Mouse (Mus musculus): Measurements from ENCODE around the gene Cdh4. TPM values are rescaled to one million over a fixed set of nuclear protein-coding genes. Genes with fewer than 3 reads are reported as not detected.

Gene Cdh4
- polyA plus RNA-seq, 1 experiment: not detected

DNA sequence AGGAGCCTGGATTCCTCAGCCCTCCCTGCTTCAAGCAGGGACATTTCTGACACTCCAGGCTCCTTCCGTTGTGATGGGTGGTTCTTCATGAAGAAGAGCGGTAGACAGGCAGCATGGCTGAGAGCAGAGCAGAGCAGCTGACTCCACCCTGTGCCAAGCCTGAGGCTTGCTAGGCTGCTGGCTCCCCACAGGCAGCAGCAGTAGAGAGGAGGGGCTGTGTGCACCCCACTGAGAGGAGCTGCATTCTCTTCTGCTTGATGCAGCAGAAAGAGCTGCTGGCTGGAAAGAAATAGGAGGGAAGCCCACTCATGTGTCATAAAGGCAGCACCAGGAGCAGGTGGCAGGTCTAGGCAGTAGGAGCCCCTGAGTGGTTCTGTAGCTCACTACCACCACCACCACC lies 427.6 kb downstream of the Cdh4 start:
- H3K27me3 ChIP-seq (replicated peaks): peaks cover 68% of the 10 kb centered on the region
- TF ChIP-seq FLI1 (IDR thresholded peaks at IDR 0.05; ENCODE audit: low read length): no peak
- no peak for TF ChIP-seq GATA1 (IDR thresholded peaks at IDR 0.05; ENCODE audit: borderline replicate concordance, low read length)
- peaks cover 3% of the 10 kb centered on the region; the same call in 1 of the 2 replicates for H3K4me1 ChIP-seq
- no peak overlapping the region for H3K4me3 ChIP-seq (replicated peaks)
- no peaks in the 10 kb centered on the region for H3K9me3 ChIP-seq
- no peaks in the 10 kb centered on the region for H3K36me3 ChIP-seq (replicated peaks; ENCODE audit: low read length)

GRCm38 (mm10) chr2:179872724-179873123 lies 430.5 kb downstream of the Cdh4 start:
- Histone ChIP-seq H3K4me3 (replicated peaks) (no peak overlapping the region), H3K9me3 (no peaks in the 10 kb centered on the region), H3K4me1 (peaks cover 12% of the 10 kb centered on the region), H3K36me3 (replicated peaks; ENCODE audit: low read length) (no peaks in the 10 kb centered on the region), H3K27me3 (replicated peaks) (peaks cover 66% of the 10 kb centered on the region)
- TF ChIP-seq FLI1 (IDR thresholded peaks at IDR 0.05; ENCODE audit: low read length) (no peak), GATA1 (IDR thresholded peaks at IDR 0.05; ENCODE audit: borderline replicate concordance, low read length) (no peak)

DNA sequence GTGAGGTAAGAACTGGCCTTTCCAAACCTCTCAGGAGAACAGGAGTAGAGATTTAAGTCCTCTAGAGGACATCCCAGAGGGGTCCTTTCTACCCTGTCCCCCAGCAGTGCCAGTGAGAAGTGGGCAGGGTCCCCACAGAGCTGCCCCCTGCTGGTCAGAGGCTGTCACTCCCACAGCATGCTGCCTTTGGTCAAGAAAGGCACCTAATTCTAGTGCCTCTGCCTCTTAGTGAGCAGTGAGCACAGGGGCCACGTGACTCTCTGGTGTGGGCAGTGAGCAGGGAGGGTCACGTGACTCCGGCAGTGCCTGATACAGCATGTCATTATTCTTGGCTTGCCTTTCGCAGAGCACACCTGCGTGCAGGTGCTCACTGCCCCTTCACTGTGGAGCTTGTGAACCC lies 431.1 kb downstream of the Cdh4 start:
- H3K27me3 ChIP-seq (replicated peaks): peaks cover 63% of the 10 kb centered on the region

DNA sequence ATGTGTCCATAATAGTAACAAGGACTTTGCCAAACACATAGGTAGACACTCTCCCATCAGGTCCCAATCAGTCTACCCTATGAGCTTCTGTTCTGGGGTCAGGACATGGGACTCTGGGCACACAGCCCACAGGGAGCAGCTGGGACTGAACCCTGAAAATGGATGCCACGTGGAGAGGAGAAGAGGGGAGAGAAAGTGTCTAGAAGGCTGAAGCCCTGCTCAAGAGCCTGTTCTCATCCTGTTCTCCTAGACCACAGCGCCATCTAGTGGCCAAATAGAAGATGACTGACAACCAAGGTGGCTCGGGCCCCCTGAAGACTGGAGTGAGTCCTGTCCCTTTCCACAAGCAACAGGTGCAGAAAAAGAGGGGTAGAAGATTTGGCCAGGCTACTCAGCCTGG lies 432.9 kb downstream of the Cdh4 start:
- peaks cover 12% of the 10 kb centered on the region for H3K4me1 ChIP-seq
- H3K4me3 ChIP-seq (replicated peaks): no peak overlapping the region
- H3K36me3 ChIP-seq (replicated peaks; ENCODE audit: low read length): no peaks in the 10 kb centered on the region
- TF ChIP-seq GATA1 (IDR thresholded peaks at IDR 0.05; ENCODE audit: borderline replicate concordance, low read length) (no peak), FLI1 (IDR thresholded peaks at IDR 0.05; ENCODE audit: low read length) (no peak)
- H3K27me3 ChIP-seq (replicated peaks): peaks cover 56% of the 10 kb centered on the region
- no peaks in the 10 kb centered on the region for H3K9me3 ChIP-seq

More for the DNA sequence above, 431.1 kb downstream of the Cdh4 start:
- peaks cover 12% of the 10 kb centered on the region for H3K4me1 ChIP-seq
- H3K36me3 ChIP-seq (replicated peaks; ENCODE audit: low read length): no peaks in the 10 kb centered on the region
- H3K4me3 ChIP-seq (replicated peaks): no peak overlapping the region
- TF ChIP-seq FLI1 (IDR thresholded peaks at IDR 0.05; ENCODE audit: low read length): no peak
- TF ChIP-seq GATA1 (IDR thresholded peaks at IDR 0.05; ENCODE audit: borderline replicate concordance, low read length): no peak
- no peaks in the 10 kb centered on the region for H3K9me3 ChIP-seq

DNA sequence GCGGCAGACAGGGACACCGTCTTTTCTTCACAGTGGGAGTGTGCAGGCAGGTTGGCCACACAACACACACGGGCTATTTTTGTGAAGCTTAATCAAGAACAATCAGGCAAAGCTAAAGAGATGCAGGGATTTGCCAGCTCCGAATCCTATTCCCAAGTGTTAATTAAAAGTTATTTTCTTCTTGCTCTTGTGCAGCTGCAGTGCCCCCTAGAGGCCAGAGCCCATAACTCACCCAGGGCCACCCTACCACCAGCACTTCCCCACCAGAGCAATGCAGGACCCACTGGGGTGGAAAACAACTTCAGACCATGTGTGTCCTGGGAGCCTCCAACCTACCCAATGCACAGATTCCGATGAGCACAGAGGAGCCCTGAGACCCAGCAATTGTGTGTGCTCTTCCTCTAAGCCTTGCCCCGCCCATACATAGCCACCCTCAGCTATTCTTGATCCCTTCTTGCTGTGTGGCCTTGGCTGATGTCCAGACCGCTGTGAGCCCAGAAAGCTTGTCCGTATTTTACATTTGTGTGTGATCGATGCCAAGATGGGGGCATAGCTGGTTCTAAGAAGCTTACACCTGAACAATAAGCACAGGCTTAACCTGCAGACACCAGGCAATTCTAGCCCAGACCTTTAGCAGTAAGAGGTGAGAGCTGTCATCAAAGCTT lies 435.5 kb downstream of the Cdh4 start:
- Histone ChIP-seq H3K4me1 (peaks cover 12% of the 10 kb centered on the region), H3K9me3 (no peaks in the 10 kb centered on the region), H3K36me3 (replicated peaks; ENCODE audit: low read length) (no peaks in the 10 kb centered on the region), H3K4me3 (replicated peaks) (no peak overlapping the region), H3K27me3 (replicated peaks) (peaks cover 58% of the 10 kb centered on the region)
- no peak for TF ChIP-seq FLI1 (IDR thresholded peaks at IDR 0.05; ENCODE audit: low read length)
- TF ChIP-seq GATA1 (IDR thresholded peaks at IDR 0.05; ENCODE audit: borderline replicate concordance, low read length): no peak

GRCm38 (mm10) chr2:179884561-179884960 lies 442.3 kb downstream of the Cdh4 start:
- TF ChIP-seq FLI1 (IDR thresholded peaks at IDR 0.05; ENCODE audit: low read length): no peak
- TF ChIP-seq GATA1 (IDR thresholded peaks at IDR 0.05; ENCODE audit: borderline replicate concordance, low read length): no peak
- Histone ChIP-seq H3K9me3 (no peaks in the 10 kb centered on the region), H3K27me3 (replicated peaks) (peaks cover 72% of the 10 kb centered on the region), H3K36me3 (replicated peaks; ENCODE audit: low read length) (no peaks in the 10 kb centered on the region), H3K4me3 (replicated peaks) (no peak overlapping the region), H3K4me1 (peaks cover 10% of the 10 kb centered on the region)

GRCm38 (mm10) chr2:179891048-179891447 lies 448.8 kb downstream of the Cdh4 start:
- Histone ChIP-seq H3K36me3 (replicated peaks; ENCODE audit: low read length) (no peaks in the 10 kb centered on the region), H3K4me1 (peaks cover 4% of the 10 kb centered on the region), H3K9me3 (no peaks in the 10 kb centered on the region), H3K27me3 (replicated peaks) (peaks cover 67% of the 10 kb centered on the region), H3K4me3 (replicated peaks) (no peak overlapping the region)
- TF ChIP-seq GATA1 (IDR thresholded peaks at IDR 0.05; ENCODE audit: borderline replicate concordance, low read length): no peak
- TF ChIP-seq FLI1 (IDR thresholded peaks at IDR 0.05; ENCODE audit: low read length): no peak

DNA sequence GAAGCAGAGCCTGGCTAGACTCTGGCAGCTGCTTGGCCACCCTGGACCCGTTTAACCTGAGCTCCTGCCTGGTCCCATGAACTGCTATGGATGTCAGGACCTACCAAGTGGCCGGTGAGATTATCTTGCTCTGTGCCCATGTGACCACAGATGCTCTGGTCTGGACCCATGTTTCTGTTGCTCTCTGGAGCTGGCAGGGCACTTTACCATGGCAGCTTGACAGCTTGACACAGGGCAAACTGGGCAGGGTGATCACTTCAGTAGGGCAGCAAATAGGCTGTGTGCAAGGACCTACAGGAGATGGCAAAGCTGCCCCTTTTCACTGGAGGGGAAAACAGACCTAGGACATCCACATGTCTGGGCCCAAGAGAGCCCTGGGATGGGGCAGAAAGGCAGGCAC lies 454.7 kb downstream of the Cdh4 start:
- TF ChIP-seq GATA1 (IDR thresholded peaks at IDR 0.05; ENCODE audit: borderline replicate concordance, low read length) (no peak), FLI1 (IDR thresholded peaks at IDR 0.05; ENCODE audit: low read length) (no peak)
- H3K36me3 ChIP-seq (replicated peaks; ENCODE audit: low read length): no peaks in the 10 kb centered on the region
- H3K27me3 ChIP-seq (replicated peaks): peaks cover 73% of the 10 kb centered on the region
- H3K4me1 ChIP-seq: no peaks in the 10 kb centered on the region
- H3K4me3 ChIP-seq (replicated peaks): no peak overlapping the region
- no peaks in the 10 kb centered on the region for H3K9me3 ChIP-seq

- Histone ChIP-seq H3K4me3 (replicated peaks) (no peak overlapping the region), H3K27me3 (replicated peaks) (no peaks in the 10 kb centered on the region), H3K9me3 (no peaks in the 10 kb centered on the region), H3K36me3 (replicated peaks; ENCODE audit: low read length) (peaks cover 74% of the 10 kb centered on the region), H3K4me1 (peaks cover 33% of the 10 kb centered on the region)
- TF ChIP-seq FLI1 (IDR thresholded peaks at IDR 0.05; ENCODE audit: low read length) (no peak), GATA1 (IDR thresholded peaks at IDR 0.05; ENCODE audit: borderline replicate concordance, low read length) (no peak)
Observed at GRCm38 (mm10) chr2:179912911-179913310, 470.7 kb downstream of the Cdh4 start.

DNA sequence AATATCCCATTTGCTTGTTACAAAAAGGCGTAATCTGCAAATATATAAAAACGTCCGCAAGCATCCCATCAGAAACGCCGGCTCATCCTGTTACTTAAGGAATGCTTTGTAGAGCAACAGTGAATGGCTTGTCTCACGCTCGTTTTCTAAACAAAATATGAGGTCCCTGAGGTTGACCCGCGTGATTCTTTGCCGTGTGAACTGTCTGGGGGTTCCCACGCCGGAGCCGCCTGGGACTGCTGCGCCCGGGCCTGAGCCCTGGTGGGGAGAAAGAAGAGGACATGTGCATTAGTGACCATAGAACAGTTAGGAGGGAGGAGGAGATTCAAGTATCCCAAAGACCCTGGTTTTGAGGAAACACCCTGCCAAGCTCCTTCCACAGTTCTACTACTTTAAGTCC lies 471.1 kb downstream of the Cdh4 start:
- peaks cover 37% of the 10 kb centered on the region for H3K4me1 ChIP-seq
- H3K9me3 ChIP-seq: no peaks in the 10 kb centered on the region
- H3K27me3 ChIP-seq (replicated peaks): no peaks in the 10 kb centered on the region
- H3K36me3 ChIP-seq (replicated peaks; ENCODE audit: low read length): peaks cover 79% of the 10 kb centered on the region
- no peak for TF ChIP-seq FLI1 (IDR thresholded peaks at IDR 0.05; ENCODE audit: low read length)
- no peak for TF ChIP-seq GATA1 (IDR thresholded peaks at IDR 0.05; ENCODE audit: borderline replicate concordance, low read length)
- no peak overlapping the region for H3K4me3 ChIP-seq (replicated peaks)
